Mouse (Mus musculus) ovary, adult 2 months (tissue): Measurements from ENCODE around the gene Igsf10. TPM values are rescaled to one million over a fixed set of nuclear protein-coding genes. Genes with fewer than 3 reads are reported as not detected.

Source experiments
- polyA plus RNA-seq: library from polyadenylated mRNA; depleted of rRNA; stranded (reverse); fragments of >200 nt; gene quantifications from 2 replicates; pipeline ENCODE4 v1.2.3, GENCODE M21; 2012; rRNA removed

The Igsf10 gene
- polyA plus RNA-seq: 2.5 and 2.9 TPM in 2 replicates

GRCm38 (mm10) chr3:59344065-59344905, at the start of gene Igsf10:
Gene Igsf10 (minus strand): TSS chr3:59344394.

Other genes starting within 250 kb of the Igsf10 start
- gene Gpr171, start 242.6 kb downstream of the Igsf10 start, polyA plus RNA-seq: 0.07 TPM in 2 replicates
- 5.9 and 8.1 TPM in 2 replicates for gene P2ry14, start 190.8 kb downstream of the Igsf10 start, polyA plus RNA-seq
- not detected in 2 replicates for gene Gpr87, start 149.3 kb downstream of the Igsf10 start, polyA plus RNA-seq
- 0.52 and 0.78 TPM in 2 replicates for gene P2ry13, start 133.5 kb downstream of the Igsf10 start, polyA plus RNA-seq
- 1.6 and 1.7 TPM in 2 replicates for gene P2ry12, start 81.5 kb downstream of the Igsf10 start, polyA plus RNA-seq